Mouse (Mus musculus) hindbrain, embryonic 13.5 days (tissue): Measurements from ENCODE around the gene Eml3. TPM values are rescaled to one million over a fixed set of nuclear protein-coding genes. Genes with fewer than 3 reads are reported as not detected.

Experiments used
- ATAC-seq: fragments of 200-750 bp; cut with Nextera tagmentation; 2 replicates; pipeline ENCODE4 v1.8.0; 2017; ENCODE audit warnings: moderate TSS enrichment; ENCODE audit not compliant: low FRiP score
- H3K27ac ChIP-seq: fragments of 300-500 bp; sonication (generic); 2 replicates; pipeline ENCODE4 v1.5.1; 2015; ENCODE audit warnings: inconsistent platforms, mild to moderate bottlenecking, moderate library complexity
- H3K27me3 ChIP-seq: fragments of 300-500 bp; sonication (generic); 2 replicates; pipeline ENCODE4 v1.6.1; 2015; ENCODE audit warnings: mild to moderate bottlenecking, inconsistent platforms
- H3K36me3 ChIP-seq: fragments of 300-500 bp; sonication (generic); 2 replicates; pipeline ENCODE4 v1.6.1; 2015; ENCODE audit warnings: mild to moderate bottlenecking, inconsistent platforms
- H3K4me1 ChIP-seq: fragments of 300-500 bp; sonication (generic); replicated peaks from 2 replicates; pipeline ENCODE4 v1.6.1; 2015; ENCODE audit warnings: inconsistent platforms
- H3K4me2 ChIP-seq: fragments of 300-500 bp; sonication (generic); 2 replicates; pipeline ENCODE4 v1.6.1; 2015; ENCODE audit warnings: inconsistent platforms, mild to moderate bottlenecking, moderate library complexity
- H3K4me3 ChIP-seq: fragments of 300-500 bp; sonication (generic); 2 replicates; pipeline ENCODE4 v1.5.1; 2015; ENCODE audit warnings: mild to moderate bottlenecking, inconsistent platforms
- H3K9ac ChIP-seq: fragments of 300-500 bp; sonication (generic); 2 replicates; pipeline ENCODE4 v1.6.1; 2015; ENCODE audit warnings: mild to moderate bottlenecking, inconsistent platforms
- H3K9me3 ChIP-seq: fragments of 300-500 bp; sonication (generic); 2 replicates; pipeline ENCODE4 v1.6.1; 2016; ENCODE audit warnings: inconsistent platforms
- WGBS: fragments of 180-500 bp; shearing (Covaris S2); methylation state at CpG from one replicate; pipeline ENCODE4 v1.1.7; 2015; 5-methylcytosine and 5-hydroxymethylcytosine counted together
- polyA plus RNA-seq: library from polyadenylated mRNA; unstranded; fragments of >200 nt; fragmentation: Nextera tagmentation; extraction: Ambion mirVana; gene quantifications from 2 replicates; pipeline ENCODE4 v1.2.1, GENCODE M21; 2015

Eml3 gene
- polyA plus RNA-seq, 1 experiment from 2014 or later = 9.4 TPM

GRCm38 (mm10) chr19:8920836-8921291, 8.5 kb upstream of the Eml3 start:
- WGBS = 3% methylated on average over 6 of the region's 6 CpGs
- no peaks in the 10 kb centered on the region for H3K27me3 ChIP-seq
- H3K27ac ChIP-seq = peak overlapping the region; percentile 88
- peak overlapping the region; percentile 84 for H3K4me2 ChIP-seq
- H3K9ac ChIP-seq = peak overlapping the region; percentile 89
- H3K4me1 ChIP-seq = peaks cover 17% of the 10 kb centered on the region
- H3K36me3 ChIP-seq = peaks cover 30% of the 10 kb centered on the region
- H3K9me3 ChIP-seq = no peaks in the 10 kb centered on the region
- peak; percentile 3 for ATAC-seq
- peak overlapping the region; percentile 84 for H3K4me3 ChIP-seq

GRCm38 (mm10) chr19:8921741-8922140, 7.6 kb upstream of the Eml3 start:
- Histone ChIP-seq H3K27ac (no peak overlapping the region), H3K36me3 (peaks cover 30% of the 10 kb centered on the region), H3K4me2 (peak overlapping the region; percentile 84), H3K4me1 (peaks cover 17% of the 10 kb centered on the region), H3K27me3 (no peaks in the 10 kb centered on the region), H3K4me3 (peak overlapping the region; percentile 84), H3K9me3 (no peaks in the 10 kb centered on the region), H3K9ac (peak overlapping the region; percentile 39; the same call in 1 of the 2 replicates)
- 78% methylated on average over 9 of the region's 9 CpGs for WGBS
- ATAC-seq = no peak

GRCm38 (mm10) chr19:8926766-8927165, 2.6 kb upstream of the Eml3 start:
- 95% methylated on average over 2 of the region's 2 CpGs for WGBS
- Histone ChIP-seq H3K9ac (no peak overlapping the region), H3K4me2 (no peak overlapping the region), H3K27me3 (peaks cover 6% of the 10 kb centered on the region; the same call in 1 of the 2 replicates), H3K36me3 (peaks cover 44% of the 10 kb centered on the region), H3K9me3 (no peaks in the 10 kb centered on the region), H3K27ac (no peak overlapping the region), H3K4me1 (peaks cover 25% of the 10 kb centered on the region), H3K4me3 (no peak overlapping the region)
- no peak for ATAC-seq

GRCm38 (mm10) chr19:8927891-8928525, 1.3 kb upstream of the Eml3 start:
- 90% methylated on average over 12 of the region's 12 CpGs for WGBS
- Histone ChIP-seq H3K9ac (no peak overlapping the region), H3K4me1 (peaks cover 24% of the 10 kb centered on the region), H3K4me2 (no peak overlapping the region), H3K27me3 (peaks cover 6% of the 10 kb centered on the region; the same call in 1 of the 2 replicates), H3K9me3 (no peaks in the 10 kb centered on the region), H3K27ac (no peak overlapping the region), H3K4me3 (no peak overlapping the region), H3K36me3 (peaks cover 44% of the 10 kb centered on the region)
- no peak for ATAC-seq

DNA sequence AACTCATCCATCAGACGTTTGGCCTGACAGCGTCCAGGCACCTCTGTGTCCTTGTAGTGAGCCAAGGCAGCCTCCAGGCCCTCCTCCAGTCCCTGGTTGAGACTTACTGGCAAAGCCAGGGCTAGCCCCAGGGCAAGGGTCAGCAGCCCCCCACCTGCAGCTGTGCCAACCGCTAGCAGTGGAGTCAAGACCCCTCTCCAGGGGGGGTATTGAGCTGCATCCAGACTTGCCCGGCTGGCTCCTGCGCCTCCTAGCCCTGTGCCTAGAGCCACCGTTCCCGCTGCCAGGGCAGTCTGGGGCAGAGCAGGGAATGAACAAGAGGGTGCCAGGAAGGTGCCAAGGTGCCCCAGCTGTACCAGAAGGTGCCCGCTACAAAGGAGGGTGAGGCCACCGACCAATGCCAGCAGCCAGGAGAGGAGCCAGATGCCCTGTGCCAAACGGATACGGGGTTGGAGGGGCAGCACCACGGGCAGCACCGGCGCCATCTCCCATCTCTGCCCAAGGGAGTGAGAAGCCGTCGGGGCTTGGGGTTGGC, 596 bp upstream of the Eml3 start:
- WGBS = 18% methylated on average over 16 of the region's 16 CpGs
- Histone ChIP-seq H3K27ac (peak overlapping the region; percentile 35; the same call in 1 of the 2 replicates), H3K36me3 (peaks cover 40% of the 10 kb centered on the region), H3K4me1 (peaks cover 24% of the 10 kb centered on the region), H3K4me2 (peak overlapping the region; percentile 71), H3K9me3 (no peaks in the 10 kb centered on the region), H3K27me3 (peaks cover 6% of the 10 kb centered on the region; the same call in 1 of the 2 replicates), H3K4me3 (peak overlapping the region; percentile 54), H3K9ac (peak overlapping the region; percentile 77)
- ATAC-seq = peak; percentile 29; the same call in 1 of the 2 replicates

DNA sequence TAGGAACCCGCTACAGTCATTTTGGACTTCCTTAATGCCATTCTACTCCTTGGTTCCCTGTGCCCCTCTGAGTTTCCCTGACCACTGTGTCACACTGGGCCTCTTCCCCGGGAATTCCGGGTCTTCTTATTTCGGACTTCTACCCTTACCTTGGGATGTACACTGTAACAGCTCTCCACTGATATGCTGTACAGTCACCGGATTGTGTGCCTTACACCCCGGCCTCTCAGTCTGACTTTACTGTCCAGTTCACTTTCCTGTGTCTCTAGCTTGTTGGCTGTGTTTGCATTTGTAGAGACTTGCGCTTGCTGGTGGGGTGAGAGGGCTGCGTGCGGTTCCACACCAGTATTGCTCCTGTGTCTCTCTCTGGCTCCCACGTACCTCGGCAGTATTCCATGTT, 765 bp downstream of the Eml3 start:
- H3K9me3 ChIP-seq = no peaks in the 10 kb centered on the region
- H3K36me3 ChIP-seq = peaks cover 44% of the 10 kb centered on the region
- 16% methylated on average over 11 of the region's 11 CpGs for WGBS
- peaks cover 24% of the 10 kb centered on the region for H3K4me1 ChIP-seq
- peaks cover 6% of the 10 kb centered on the region; the same call in 1 of the 2 replicates for H3K27me3 ChIP-seq
- peak overlapping the region; percentile 54 for H3K4me3 ChIP-seq
- H3K27ac ChIP-seq = no peak overlapping the region
- 0 out of 2 replicates have a peak, but pooled peaks have one; percentile 9 for ATAC-seq
- peak overlapping the region; percentile 71 for H3K4me2 ChIP-seq
- H3K9ac ChIP-seq = peak overlapping the region; percentile 77

GRCm38 (mm10) chr19:8930771-8931170, 1.4 kb downstream of the Eml3 start:
- Histone ChIP-seq H3K9ac (peak overlapping the region; percentile 35; the same call in 1 of the 2 replicates), H3K27me3 (peaks cover 6% of the 10 kb centered on the region; the same call in 1 of the 2 replicates), H3K4me3 (0 out of 2 replicates have a peak overlapping the region, but pooled peaks have one; percentile 54), H3K4me2 (peak overlapping the region; percentile 71), H3K4me1 (peaks cover 24% of the 10 kb centered on the region), H3K27ac (no peak overlapping the region), H3K9me3 (no peaks in the 10 kb centered on the region), H3K36me3 (peaks cover 38% of the 10 kb centered on the region)
- 91% methylated on average over 7 of the region's 7 CpGs for WGBS
- no peak for ATAC-seq

DNA sequence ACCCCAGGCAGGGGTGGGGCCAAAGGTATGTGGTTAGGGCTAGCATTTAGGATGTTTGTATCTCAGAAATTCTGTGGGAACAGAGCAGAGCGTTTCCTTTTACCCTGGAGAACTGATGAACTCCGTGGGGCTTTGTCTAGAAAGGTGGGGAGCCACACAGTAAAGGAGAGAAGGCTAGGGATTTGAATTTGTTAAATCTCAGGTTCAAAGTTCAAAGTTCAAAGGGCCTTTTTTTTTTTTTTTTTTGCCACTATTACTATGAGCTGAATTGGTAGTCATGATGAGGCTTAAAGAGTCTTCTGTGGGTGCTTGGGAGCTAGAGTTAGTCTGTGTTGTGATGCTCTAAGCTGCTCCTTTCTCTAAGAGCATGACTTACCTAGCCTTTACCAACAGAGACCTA, 7.4 kb downstream of the Eml3 start:
- no peak overlapping the region for H3K9ac ChIP-seq
- peaks cover 9% of the 10 kb centered on the region for H3K4me1 ChIP-seq
- H3K27ac ChIP-seq = no peak overlapping the region
- no peaks in the 10 kb centered on the region for H3K9me3 ChIP-seq
- 84% methylated on average over 2 of the region's 2 CpGs for WGBS
- peaks cover 18% of the 10 kb centered on the region for H3K36me3 ChIP-seq
- ATAC-seq = no peak
- no peaks in the 10 kb centered on the region for H3K27me3 ChIP-seq
- H3K4me2 ChIP-seq = no peak overlapping the region
- no peak overlapping the region for H3K4me3 ChIP-seq

DNA sequence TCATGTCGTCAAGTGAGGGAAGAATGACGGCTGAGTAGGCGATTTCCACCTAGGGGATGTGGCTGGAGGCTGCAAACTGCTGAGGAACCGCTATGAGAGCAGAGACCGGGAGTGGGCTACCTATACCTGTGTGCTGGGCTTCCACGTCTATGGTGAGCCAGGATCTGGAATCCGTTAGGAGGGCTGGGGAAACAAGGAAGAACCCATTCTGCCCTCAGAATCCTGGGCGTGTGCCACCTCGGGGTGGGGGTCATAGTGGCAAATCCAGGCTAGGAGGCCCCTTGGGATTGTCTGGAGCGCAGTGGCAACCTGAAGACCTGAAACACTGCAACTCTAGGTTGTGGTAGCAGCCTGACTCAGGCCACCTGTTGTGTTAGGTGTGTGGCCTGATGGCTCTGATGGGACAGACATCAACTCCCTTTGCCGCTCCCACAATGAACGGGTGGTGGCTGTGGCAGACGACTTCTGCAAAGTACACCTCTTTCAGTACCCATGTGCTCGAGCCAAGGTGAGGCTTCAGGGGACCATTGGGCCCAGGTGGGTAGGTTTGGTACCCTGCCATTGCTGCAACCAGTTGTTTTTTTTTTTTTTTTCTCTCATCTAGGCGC, 11.3 kb downstream of the Eml3 start:
- H3K4me3 ChIP-seq = no peak overlapping the region; the same call in 1 of the 2 replicates
- no peaks in the 10 kb centered on the region for H3K27me3 ChIP-seq
- H3K4me1 ChIP-seq = peaks cover 40% of the 10 kb centered on the region
- peaks cover 24% of the 10 kb centered on the region for H3K36me3 ChIP-seq
- 0 out of 2 replicates have a peak, but pooled peaks have one; percentile 1 for ATAC-seq
- WGBS = 83% methylated on average over 15 of the region's 15 CpGs
- no peak overlapping the region for H3K27ac ChIP-seq
- peak overlapping the region; percentile 74 for H3K4me2 ChIP-seq
- H3K9me3 ChIP-seq = no peaks in the 10 kb centered on the region
- H3K9ac ChIP-seq = peak overlapping the region; percentile 98

DNA sequence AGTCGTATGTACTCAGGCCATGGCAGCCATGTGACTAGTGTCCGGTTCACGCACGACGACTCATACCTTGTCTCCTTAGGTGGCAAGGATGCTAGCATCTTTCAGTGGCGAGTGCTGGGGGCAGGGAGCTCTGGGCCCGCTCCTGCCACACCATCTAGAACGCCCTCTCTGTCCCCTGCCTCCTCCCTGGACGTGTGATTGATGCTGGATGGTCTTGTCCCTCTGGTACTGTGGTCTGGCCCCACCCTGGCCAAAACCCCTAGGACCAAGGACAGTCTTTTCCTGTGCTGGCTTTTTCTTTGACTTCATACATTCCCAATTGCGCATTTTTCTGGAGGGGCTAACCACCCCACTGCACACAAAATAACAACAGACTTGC, 11.8 kb downstream of the Eml3 start:
- H3K9me3 ChIP-seq = no peaks in the 10 kb centered on the region
- ATAC-seq = peak; percentile 41
- H3K9ac ChIP-seq = peak overlapping the region; percentile 98
- H3K4me2 ChIP-seq = peak overlapping the region; percentile 74
- peak overlapping the region; percentile 98 for H3K27ac ChIP-seq
- 29% methylated on average over 10 of the region's 10 CpGs for WGBS
- peaks cover 29% of the 10 kb centered on the region for H3K36me3 ChIP-seq
- H3K4me3 ChIP-seq = peak overlapping the region; percentile 96
- H3K27me3 ChIP-seq = no peaks in the 10 kb centered on the region
- peaks cover 41% of the 10 kb centered on the region for H3K4me1 ChIP-seq

GRCm38 (mm10) chr19:8941515-8942217, 12.3 kb downstream of the Eml3 start, which contains the start of gene Mta2:
Mta2 (plus strand) TSS chr19:8941875.
- peak within 1 kb of the TSS; percentile 98 for H3K27ac ChIP-seq
- peak within 1 kb of the TSS; percentile 96 for H3K4me3 ChIP-seq
- peak within 1 kb of the TSS; percentile 98 for H3K9ac ChIP-seq
- peaks cover 34% of the 10 kb centered on the region for H3K36me3 ChIP-seq
- no peaks in the 10 kb centered on the region for H3K9me3 ChIP-seq
- peaks cover 41% of the 10 kb centered on the region for H3K4me1 ChIP-seq
- under 1% methylated on average over 64 of the region's 64 CpGs for whole genome bisulfite sequencing
- no peaks in the 10 kb centered on the region for H3K27me3 ChIP-seq
- H3K4me2 ChIP-seq = peak within 1 kb of the TSS; percentile 74
- peak; percentile 95 for ATAC-seq
